Mouse (Mus musculus): ENCODE measurements around the gene 3110009E18Rik.

3110009E18Rik gene

GRCm38 (mm10) chr1:120142551-120142950 is 21.6 kb downstream of the 3110009E18Rik start:
- in situ Hi-C loops (cut with MseI, MboI), result no loop called here

GRCm38 (mm10) chr1:120145527-120146216 is 24.7 kb downstream of the 3110009E18Rik start:
- in situ Hi-C loops (cut with MseI, MboI), result loop anchor here in 1 of 2 experiments (5.0 kb wide), 1 partner anchor 43 kb away; no protein-coding TSS in a partner anchor

GRCm38 (mm10) chr1:120146994-120147393 is 26.0 kb downstream of the 3110009E18Rik start:
- in situ Hi-C loops (cut with MseI, MboI), result loop anchor here in 1 of 2 experiments (5.0 kb wide), 1 partner anchor 45 kb away; no protein-coding TSS in a partner anchor

GRCm38 (mm10) chr1:120154232-120154631 is 33.2 kb downstream of the 3110009E18Rik start:
- in situ Hi-C loops (cut with MseI, MboI), result loop anchor here in 1 of 2 experiments (10.0 kb wide), 1 partner anchor 129 kb away; no protein-coding TSS in a partner anchor

- in situ Hi-C loops (cut with MseI, MboI), result loop anchor here in 1 of 2 experiments (10.0 kb wide), 1 partner anchor 131 kb away; no protein-coding TSS in a partner anchor
These were observed 34.3 kb downstream of the 3110009E18Rik start for GRCm38 (mm10) chr1:120155325-120155724.

- in situ Hi-C loops (cut with MseI, MboI), result loop anchor here in 1 of 2 experiments (10.0 kb wide), 1 partner anchor 134 kb away; no protein-coding TSS in a partner anchor
These were observed 37.6 kb downstream of the 3110009E18Rik start for GRCm38 (mm10) chr1:120158474-120159127.

DNA sequence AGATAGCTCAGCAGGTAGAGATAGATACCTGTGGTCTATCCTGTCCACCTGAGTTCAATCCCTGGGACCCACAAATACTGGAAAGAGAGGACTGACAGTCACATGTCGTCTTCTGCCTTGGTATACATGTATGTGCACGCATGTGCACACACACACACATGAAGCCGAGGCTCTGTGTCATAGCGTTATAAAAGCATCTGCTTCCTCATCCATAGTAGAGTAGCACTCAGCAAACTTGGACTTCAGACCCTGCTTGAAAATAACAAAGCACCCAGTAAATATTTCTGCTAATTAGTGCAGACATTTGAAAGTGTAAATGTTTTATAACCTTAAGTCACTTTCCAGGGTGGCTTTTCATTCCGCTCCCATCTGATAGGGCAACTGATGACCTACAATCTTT is 40.5 kb downstream of the 3110009E18Rik start:
- in situ Hi-C loops (cut with MseI, MboI), result no loop called here

DNA sequence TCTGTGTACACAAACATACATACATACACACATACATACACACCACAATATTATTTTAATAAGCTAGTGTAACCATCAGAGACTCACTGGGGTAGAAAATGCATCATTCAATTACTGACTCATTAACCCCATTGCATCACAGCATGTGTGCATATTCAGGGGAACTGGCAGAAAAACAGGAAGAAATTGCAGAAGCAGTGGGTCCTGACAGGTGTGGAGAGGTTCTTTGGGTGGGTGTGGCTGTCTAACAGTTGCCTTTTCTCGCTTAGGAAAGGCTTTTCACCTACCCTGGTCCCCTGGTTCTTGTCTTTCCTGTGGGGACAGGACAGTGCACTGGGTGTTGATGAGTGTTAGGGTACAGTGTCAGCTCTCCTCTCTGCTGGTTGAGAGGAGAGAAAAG is 41.6 kb downstream of the 3110009E18Rik start:
- in situ Hi-C loops (cut with MseI, MboI), result no loop called here

DNA sequence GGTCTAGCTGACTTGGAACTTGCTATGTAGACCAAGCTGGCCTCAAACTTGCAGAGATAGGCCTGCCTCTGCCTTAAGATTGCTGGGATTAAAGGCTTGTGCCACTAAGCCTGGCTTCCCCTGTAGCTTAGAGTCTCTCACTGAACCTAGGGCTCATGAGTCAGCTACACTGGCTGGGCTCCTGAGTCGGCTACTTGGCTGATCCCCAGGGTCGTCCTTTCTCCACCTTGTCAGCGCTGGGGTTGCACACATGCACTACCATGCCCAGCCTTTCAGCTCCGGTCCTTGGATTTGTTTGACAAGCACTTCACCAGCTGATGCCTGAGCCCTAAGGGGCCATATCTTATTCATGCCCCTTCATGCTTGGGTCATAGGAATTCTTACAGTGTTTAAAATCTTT is 47.0 kb downstream of the 3110009E18Rik start:
- in situ Hi-C loops (cut with MseI, MboI), result no loop called here

DNA sequence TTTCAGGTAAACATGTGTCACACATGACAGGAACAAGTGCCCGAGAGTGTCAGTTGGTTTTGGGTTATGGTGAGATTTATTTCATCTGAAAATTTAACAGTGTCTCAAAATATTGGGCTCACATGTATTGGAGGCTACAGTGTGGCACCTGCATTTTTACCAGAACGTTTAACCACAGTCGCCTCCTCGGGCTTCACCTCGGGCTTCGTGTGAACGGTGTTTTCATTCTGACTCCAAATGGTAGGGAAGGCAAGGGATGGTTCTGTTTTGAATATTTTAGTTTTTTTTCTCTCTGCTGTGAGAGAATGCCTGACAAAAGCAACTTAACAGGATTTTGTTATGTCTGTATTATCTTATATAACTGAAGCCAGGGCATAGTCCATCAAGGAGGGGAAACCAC is 47.7 kb downstream of the 3110009E18Rik start:
- in situ Hi-C loops (cut with MseI, MboI), result no loop called here

- in situ Hi-C loops (cut with MseI, MboI), result loop anchor here (10.0 kb wide), 1 partner anchor 384 kb away; no protein-coding TSS in a partner anchor
These were observed 49.3 kb downstream of the 3110009E18Rik start for GRCm38 (mm10) chr1:120170307-120170706.

DNA sequence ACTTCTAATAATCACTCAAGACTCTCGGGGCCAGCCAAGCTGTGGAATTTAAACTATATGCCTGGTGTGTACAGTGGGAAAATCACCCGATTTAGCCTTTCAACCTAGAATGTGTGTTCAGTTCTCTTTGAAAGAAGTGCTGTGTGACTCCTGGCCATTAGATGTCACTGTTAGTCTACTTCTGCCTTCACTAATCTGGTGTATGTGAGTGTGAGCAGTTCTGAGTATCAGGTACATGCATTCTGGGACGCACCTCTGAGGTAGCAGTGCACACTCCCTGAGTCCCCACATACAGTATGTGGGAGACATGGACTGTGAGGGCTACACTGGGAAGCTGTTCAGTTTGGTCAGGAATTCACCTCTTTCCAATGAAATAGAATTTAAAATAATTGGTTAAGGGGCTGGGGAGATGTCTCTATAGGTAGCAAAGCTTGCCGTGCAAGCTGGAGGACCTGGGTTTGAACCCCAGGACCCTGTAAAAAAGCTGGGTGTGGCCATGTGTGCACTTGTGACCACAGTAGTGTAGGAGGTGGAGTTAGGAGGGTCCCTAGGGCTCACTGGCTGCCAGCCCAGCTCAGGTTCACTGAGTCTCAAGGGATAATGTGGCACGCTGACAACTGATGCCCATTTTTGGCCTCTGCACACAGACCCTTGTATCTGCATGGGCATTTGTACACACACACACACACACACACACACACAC is 51.0 kb downstream of the 3110009E18Rik start:
- in situ Hi-C loops (cut with MseI, MboI), result loop anchor here (10.0 kb wide), 1 partner anchor 383 kb away; no protein-coding TSS in a partner anchor

GRCm38 (mm10) chr1:120174991-120175390 is 54.0 kb downstream of the 3110009E18Rik start:
- in situ Hi-C loops (cut with MseI, MboI), result loop anchor here (10.0 kb wide), 1 partner anchor 380 kb away; no protein-coding TSS in a partner anchor

- in situ Hi-C loops (cut with MseI, MboI), result loop anchor here (10.0 kb wide), 1 partner anchor 378 kb away; no protein-coding TSS in a partner anchor
These were observed 55.3 kb downstream of the 3110009E18Rik start for GRCm38 (mm10) chr1:120176313-120176712.

- in situ Hi-C loops (cut with MseI, MboI), result loop anchor here (10.0 kb wide), 1 partner anchor 378 kb away; no protein-coding TSS in a partner anchor
These were observed 56.2 kb downstream of the 3110009E18Rik start for GRCm38 (mm10) chr1:120177141-120177540.

- in situ Hi-C loops (cut with MseI, MboI), result no loop called here
These were observed 65.2 kb downstream of the 3110009E18Rik start for GRCm38 (mm10) chr1:120186204-120186603.

DNA sequence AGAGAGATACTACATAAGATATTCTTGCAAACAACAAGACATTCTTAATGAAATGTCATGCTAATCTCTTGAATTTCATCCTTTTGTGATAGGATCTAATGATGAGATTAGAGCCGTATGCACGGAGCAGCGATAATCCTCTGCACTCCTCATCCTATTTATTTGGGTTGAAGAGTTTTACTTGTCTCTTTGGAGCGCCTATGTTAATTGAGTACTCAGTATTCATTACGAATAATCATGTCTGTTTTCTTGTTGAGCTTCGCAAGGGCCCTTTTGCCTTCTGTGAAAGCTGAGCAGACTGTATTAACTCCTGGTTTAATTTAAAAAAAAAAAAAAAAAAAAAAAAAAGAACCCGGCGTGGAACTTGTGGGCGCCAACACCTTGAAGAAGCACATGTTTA is 65.7 kb downstream of the 3110009E18Rik start:
- in situ Hi-C loops (cut with MseI, MboI), result no loop called here

- in situ Hi-C loops (cut with MseI, MboI), result no loop called here
These were observed 66.1 kb downstream of the 3110009E18Rik start for GRCm38 (mm10) chr1:120187059-120187458.

GRCm38 (mm10) chr1:120189206-120189605 is 68.2 kb downstream of the 3110009E18Rik start:
- in situ Hi-C loops (cut with MseI, MboI), result no loop called here

DNA sequence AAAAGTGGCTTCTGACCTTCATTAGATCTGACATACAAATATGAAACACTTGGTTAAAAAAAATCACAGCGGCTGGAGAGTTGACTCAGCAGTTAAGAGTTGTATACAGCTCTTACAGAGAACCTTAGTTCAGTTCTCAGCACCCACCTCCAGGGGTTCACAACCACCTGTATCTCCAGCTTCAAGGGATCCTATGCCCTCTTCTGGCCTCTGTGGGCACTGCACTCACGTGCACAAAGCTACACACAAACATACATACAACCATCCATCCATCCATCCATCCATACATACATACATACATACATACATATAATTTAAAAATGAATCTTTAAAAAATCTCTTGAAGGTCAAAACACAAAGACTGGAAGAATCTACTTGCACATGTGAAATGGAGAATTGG is 69.3 kb downstream of the 3110009E18Rik start:
- in situ Hi-C loops (cut with MseI, MboI), result no loop called here

DNA sequence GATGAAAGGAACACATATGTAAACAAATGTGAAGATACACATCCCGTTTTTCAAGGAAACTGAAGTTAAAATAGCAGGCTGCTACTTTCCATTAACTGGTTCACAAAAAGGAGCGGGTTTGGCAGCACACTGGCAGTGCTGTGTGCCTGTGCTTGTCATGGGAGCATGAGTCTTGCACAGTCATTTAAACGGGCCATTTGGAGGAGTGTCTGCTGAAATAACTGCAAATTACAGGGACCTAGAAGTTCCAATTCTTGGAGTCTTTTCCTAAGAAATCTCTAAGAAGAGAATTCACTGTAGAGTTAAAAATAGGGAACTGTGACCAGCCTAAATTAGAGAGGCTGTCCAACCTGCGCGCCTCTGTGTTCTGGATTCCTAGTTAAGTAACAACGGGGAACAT is 70.0 kb downstream of the 3110009E18Rik start:
- in situ Hi-C loops (cut with MseI, MboI), result no loop called here

- in situ Hi-C loops (cut with MseI, MboI), result no loop called here
These were observed 71.3 kb downstream of the 3110009E18Rik start for GRCm38 (mm10) chr1:120192321-120192720.
